Mouse (Mus musculus): ENCODE results near the gene Fat1. TPM values are rescaled to one million over a fixed set of nuclear protein-coding genes. Genes with fewer than 3 reads are reported as not detected.

The Fat1 gene
- polyA plus RNA-seq, 1 experiment = 2.0 TPM

DNA sequence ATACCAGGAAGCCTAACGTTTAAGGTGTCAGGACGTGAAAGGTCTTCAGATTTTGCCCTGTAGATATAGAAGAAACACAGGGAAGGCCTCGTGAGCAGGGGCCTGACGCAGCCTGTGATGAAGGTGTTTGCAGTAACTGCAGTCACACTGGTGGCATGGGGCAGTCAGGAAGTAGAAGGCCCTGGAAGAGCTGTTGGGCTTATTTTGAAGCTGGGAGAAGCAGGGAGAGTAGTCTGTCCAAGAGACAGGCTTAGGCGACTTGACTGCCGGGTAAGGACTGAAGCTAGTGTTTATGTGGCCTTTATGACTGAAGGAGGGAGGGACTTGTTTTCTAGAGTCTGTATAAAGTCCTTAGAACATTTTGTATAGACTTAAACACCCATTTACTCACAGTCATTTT, 57.4 kb downstream of the Fat1 start:
- H3K27me3 ChIP-seq (ENCODE audit: control insufficient read depth, insufficient read depth, low read length) = no peaks in the 10 kb centered on the region
- no peak for TF ChIP-seq CTCF (IDR thresholded peaks at IDR 0.05; ENCODE audit: extremely low read depth, insufficient read depth, insufficient read length, insufficient replicate concordance)
- no peak for TF ChIP-seq POLR2A (IDR thresholded peaks at IDR 0.05; ENCODE audit: low read depth, low read length)
- WGBS = 67% methylated on average over 6 of the region's 6 CpGs
- no peaks in the 10 kb centered on the region for H3K36me3 ChIP-seq (ENCODE audit: control insufficient read depth, insufficient read depth, low read length)
- no peak overlapping the region for H3K4me3 ChIP-seq (ENCODE audit: extremely low read depth, insufficient read depth, insufficient read length)
- no peak for DNase-seq (ENCODE audit: low read depth in 1 of 2, low spot score in 2 of 2)
- H3K27ac ChIP-seq (ENCODE audit: insufficient read depth, low read length) = no peak overlapping the region
- H3K4me1 ChIP-seq (ENCODE audit: control insufficient read depth, insufficient read depth, insufficient read length) = no peaks in the 10 kb centered on the region

- no peak for TF ChIP-seq CTCF (IDR thresholded peaks at IDR 0.05; ENCODE audit: extremely low read depth, insufficient read depth, insufficient read length, insufficient replicate concordance)
- TF ChIP-seq POLR2A (IDR thresholded peaks at IDR 0.05; ENCODE audit: low read depth, low read length) = no peak
- DNase-seq (ENCODE audit: low read depth in 1 of 2, low spot score in 2 of 2) = no peak
- Histone ChIP-seq H3K4me1 (ENCODE audit: control insufficient read depth, insufficient read depth, insufficient read length) (no peaks in the 10 kb centered on the region), H3K36me3 (ENCODE audit: control insufficient read depth, insufficient read depth, low read length) (no peaks in the 10 kb centered on the region), H3K4me3 (ENCODE audit: extremely low read depth, insufficient read depth, insufficient read length) (no peak overlapping the region), H3K27ac (ENCODE audit: insufficient read depth, low read length) (no peak overlapping the region), H3K27me3 (ENCODE audit: control insufficient read depth, insufficient read depth, low read length) (no peaks in the 10 kb centered on the region)
- 82% methylated on average over 4 of the region's 4 CpGs for WGBS
Measured at GRCm38 (mm10) chr8:44993376-44993775, 58.1 kb downstream of the Fat1 start.

GRCm38 (mm10) chr8:44996493-44996892, 61.2 kb downstream of the Fat1 start:
- no peaks in the 10 kb centered on the region for H3K36me3 ChIP-seq (ENCODE audit: control insufficient read depth, insufficient read depth, low read length)
- no peak overlapping the region for H3K27ac ChIP-seq (ENCODE audit: insufficient read depth, low read length)
- H3K27me3 ChIP-seq (ENCODE audit: control insufficient read depth, insufficient read depth, low read length) = no peaks in the 10 kb centered on the region
- TF ChIP-seq POLR2A (IDR thresholded peaks at IDR 0.05; ENCODE audit: low read depth, low read length) (no peak), CTCF (IDR thresholded peaks at IDR 0.05; ENCODE audit: extremely low read depth, insufficient read depth, insufficient read length, insufficient replicate concordance) (no peak)
- no peak for DNase-seq (ENCODE audit: low read depth in 1 of 2, low spot score in 2 of 2)
- no peak overlapping the region for H3K4me3 ChIP-seq (ENCODE audit: extremely low read depth, insufficient read depth, insufficient read length)
- 25% methylated on average over 3 of the region's 3 CpGs for WGBS
- no peaks in the 10 kb centered on the region for H3K4me1 ChIP-seq (ENCODE audit: control insufficient read depth, insufficient read depth, insufficient read length)

GRCm38 (mm10) chr8:44997321-44997720, 62.1 kb downstream of the Fat1 start:
- no peak overlapping the region for H3K4me3 ChIP-seq (ENCODE audit: extremely low read depth, insufficient read depth, insufficient read length)
- no peak for DNase-seq (ENCODE audit: low read depth in 1 of 2, low spot score in 2 of 2)
- WGBS = 83% methylated on average over 3 of the region's 3 CpGs
- no peak for TF ChIP-seq CTCF (IDR thresholded peaks at IDR 0.05; ENCODE audit: extremely low read depth, insufficient read depth, insufficient read length, insufficient replicate concordance)
- no peak for TF ChIP-seq POLR2A (IDR thresholded peaks at IDR 0.05; ENCODE audit: low read depth, low read length)
- no peaks in the 10 kb centered on the region for H3K4me1 ChIP-seq (ENCODE audit: control insufficient read depth, insufficient read depth, insufficient read length)
- no peaks in the 10 kb centered on the region for H3K27me3 ChIP-seq (ENCODE audit: control insufficient read depth, insufficient read depth, low read length)
- no peak overlapping the region for H3K27ac ChIP-seq (ENCODE audit: insufficient read depth, low read length)
- no peaks in the 10 kb centered on the region for H3K36me3 ChIP-seq (ENCODE audit: control insufficient read depth, insufficient read depth, low read length)

- Histone ChIP-seq H3K27ac (ENCODE audit: insufficient read depth, low read length) (no peak overlapping the region), H3K4me1 (ENCODE audit: control insufficient read depth, insufficient read depth, insufficient read length) (no peaks in the 10 kb centered on the region), H3K27me3 (ENCODE audit: control insufficient read depth, insufficient read depth, low read length) (no peaks in the 10 kb centered on the region), H3K36me3 (ENCODE audit: control insufficient read depth, insufficient read depth, low read length) (no peaks in the 10 kb centered on the region), H3K4me3 (ENCODE audit: extremely low read depth, insufficient read depth, insufficient read length) (no peak overlapping the region)
- no peak for DNase-seq (ENCODE audit: low read depth in 1 of 2, low spot score in 2 of 2)
- WGBS = 20% methylated on average over 6 of the region's 6 CpGs
- TF ChIP-seq POLR2A (IDR thresholded peaks at IDR 0.05; ENCODE audit: low read depth, low read length) (no peak), CTCF (IDR thresholded peaks at IDR 0.05; ENCODE audit: extremely low read depth, insufficient read depth, insufficient read length, insufficient replicate concordance) (no peak)
Measured at GRCm38 (mm10) chr8:44997829-44998228, 62.6 kb downstream of the Fat1 start.

DNA sequence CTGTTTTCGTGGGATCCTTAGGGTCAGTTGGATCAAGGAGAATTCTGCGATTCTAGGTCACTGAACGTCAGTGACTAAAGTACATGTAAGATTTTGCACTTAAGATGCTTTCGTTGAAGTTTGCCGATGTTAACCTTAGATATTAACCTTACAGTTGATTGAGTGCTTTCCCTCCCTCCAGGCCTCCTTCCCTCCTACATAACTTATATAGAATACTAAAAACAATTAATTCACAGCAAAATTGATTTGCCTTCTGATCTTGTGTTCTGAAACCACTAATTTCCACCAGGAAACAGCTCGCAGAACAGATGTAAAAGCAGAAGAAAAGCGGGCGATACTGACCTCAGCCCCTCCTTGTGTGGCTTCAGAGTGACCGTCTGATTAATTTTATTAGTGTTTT, 63.0 kb downstream of the Fat1 start:
- H3K4me3 ChIP-seq (ENCODE audit: extremely low read depth, insufficient read depth, insufficient read length) = no peak overlapping the region
- H3K27ac ChIP-seq (ENCODE audit: insufficient read depth, low read length) = no peak overlapping the region
- 78% methylated on average over 9 of the region's 9 CpGs for WGBS
- no peak for TF ChIP-seq CTCF (IDR thresholded peaks at IDR 0.05; ENCODE audit: extremely low read depth, insufficient read depth, insufficient read length, insufficient replicate concordance)
- no peak for TF ChIP-seq POLR2A (IDR thresholded peaks at IDR 0.05; ENCODE audit: low read depth, low read length)
- H3K27me3 ChIP-seq (ENCODE audit: control insufficient read depth, insufficient read depth, low read length) = no peaks in the 10 kb centered on the region
- DNase-seq (ENCODE audit: low read depth in 1 of 2, low spot score in 2 of 2) = no peak
- no peaks in the 10 kb centered on the region for H3K36me3 ChIP-seq (ENCODE audit: control insufficient read depth, insufficient read depth, low read length)
- H3K4me1 ChIP-seq (ENCODE audit: control insufficient read depth, insufficient read depth, insufficient read length) = no peaks in the 10 kb centered on the region; the same call in 1 of the 2 replicates

DNA sequence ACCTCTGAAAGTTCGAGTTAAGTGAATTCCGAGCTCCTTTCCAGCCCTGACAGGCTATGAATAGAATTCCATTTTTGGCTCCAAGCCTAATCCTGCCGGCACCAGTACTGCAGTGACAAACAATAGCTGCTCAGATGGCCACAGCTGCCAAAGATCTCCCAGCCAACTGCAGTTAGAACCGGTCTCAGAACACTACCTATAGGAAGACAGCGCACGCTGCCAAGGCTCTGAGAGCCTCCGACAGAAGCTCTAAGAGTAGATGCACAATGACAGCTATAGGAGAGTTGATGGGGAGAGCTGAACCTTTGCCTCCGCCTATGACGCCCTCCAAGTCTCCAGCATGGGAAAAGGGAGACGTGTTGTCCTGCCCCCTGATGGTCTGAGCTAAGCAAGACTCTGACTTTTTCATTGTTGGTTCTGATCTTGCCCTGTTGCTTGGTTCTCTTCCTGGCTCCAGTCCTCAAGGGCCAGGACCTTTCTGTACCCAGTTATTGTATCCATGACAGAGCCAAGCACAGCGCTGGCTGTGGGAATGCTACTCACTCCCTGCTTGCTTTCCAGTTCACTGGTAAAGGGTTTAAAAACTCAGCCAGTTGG, 63.5 kb downstream of the Fat1 start:
- 58% methylated on average over 11 of the region's 11 CpGs for WGBS
- no peaks in the 10 kb centered on the region for H3K36me3 ChIP-seq (ENCODE audit: control insufficient read depth, insufficient read depth, low read length)
- no peaks in the 10 kb centered on the region for H3K27me3 ChIP-seq (ENCODE audit: control insufficient read depth, insufficient read depth, low read length)
- no peaks in the 10 kb centered on the region; the same call in 1 of the 2 replicates for H3K4me1 ChIP-seq (ENCODE audit: control insufficient read depth, insufficient read depth, insufficient read length)
- no peak overlapping the region for H3K27ac ChIP-seq (ENCODE audit: insufficient read depth, low read length)
- DNase-seq (ENCODE audit: low read depth in 1 of 2, low spot score in 2 of 2) = no peak
- TF ChIP-seq POLR2A (IDR thresholded peaks at IDR 0.05; ENCODE audit: low read depth, low read length) = no peak
- no peak for TF ChIP-seq CTCF (IDR thresholded peaks at IDR 0.05; ENCODE audit: extremely low read depth, insufficient read depth, insufficient read length, insufficient replicate concordance)
- no peak overlapping the region for H3K4me3 ChIP-seq (ENCODE audit: extremely low read depth, insufficient read depth, insufficient read length)
